Mouse (Mus musculus): ENCODE measurements around the gene Gm17124.
"Not testable (repeated sequence)": the region's sequence is repeated elsewhere in the genome, so short reads cannot be mapped to it uniquely, and the experiment has no call there.

Gm17124 gene

GRCm38 (mm10) chr14:42599782-42600181 is at the start of gene Gm17124:
Gene Gm17124, minus strand, starts transcription at chr14:42599882.
- not testable (repeated sequence) for DNase-seq (ENCODE audit: low spot score)

DNA sequence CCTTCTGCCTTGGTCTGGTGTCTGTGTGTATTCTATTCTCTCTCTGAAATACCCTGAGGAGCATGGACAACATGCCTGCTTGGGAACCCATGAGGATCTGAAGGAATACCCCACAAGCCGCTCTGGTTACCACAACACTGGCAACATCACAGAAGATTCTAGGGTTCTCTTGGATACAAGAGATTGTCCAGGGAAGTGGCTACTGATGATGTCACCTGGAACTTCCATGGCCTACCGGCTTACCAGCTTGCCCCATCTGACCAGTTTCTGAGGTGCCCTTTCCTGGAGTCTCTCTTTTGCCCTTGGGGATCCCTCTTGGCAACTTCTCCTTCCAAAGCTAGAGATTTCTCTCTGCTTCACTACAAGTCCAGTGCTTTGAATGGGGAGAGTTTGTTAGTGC is 42.1 kb upstream of the Gm17124 start, which contains the start of gene Gm3633:
Gm3633 (minus strand) TSS at position 101 of the 400 bp plus-strand sequence.
- DNase-seq (ENCODE audit: low spot score): not testable (repeated sequence)
